Mouse (Mus musculus): ENCODE data around the gene Pkm. TPM values are rescaled to one million over a fixed set of nuclear protein-coding genes. Genes with fewer than 3 reads are reported as not detected.

The Pkm gene
- polyA plus RNA-seq (2016; fragmentation: Nextera tagmentation; extraction: Ambion mirVana) = 2,716 and 3,081 TPM in 2 replicates

DNA sequence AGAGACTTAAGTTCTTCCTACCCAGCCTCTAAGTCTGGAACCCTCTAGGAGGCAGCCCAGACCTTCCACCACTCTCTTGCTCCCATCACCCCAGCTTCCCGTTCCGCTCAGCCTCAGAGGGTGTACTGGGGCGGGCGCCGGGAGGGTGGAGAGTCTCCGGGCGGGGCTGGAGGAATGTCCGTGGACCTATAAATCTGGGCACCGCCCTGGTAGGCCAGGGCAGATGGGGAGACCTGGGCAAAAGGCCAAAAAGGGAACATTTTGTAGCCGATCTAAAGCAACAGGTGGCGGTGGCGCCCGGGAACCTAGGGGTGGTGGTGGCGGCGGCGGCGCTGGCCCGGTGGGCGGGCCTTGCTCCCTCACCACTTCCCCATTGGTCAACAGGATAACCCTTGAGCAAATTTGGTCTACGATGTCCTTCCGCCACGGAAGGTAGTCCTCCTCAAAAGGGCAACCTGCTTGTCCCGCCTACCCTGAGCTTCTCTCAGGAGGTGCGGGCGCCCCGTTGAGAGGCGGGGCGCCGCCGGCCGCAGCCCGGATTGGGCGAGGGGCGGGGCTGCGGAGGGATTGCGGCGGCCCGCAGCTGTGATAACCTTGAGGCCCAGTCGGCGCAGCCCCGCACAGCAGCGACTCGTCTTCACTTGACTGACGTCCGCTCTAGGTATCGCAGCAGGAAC, at the start of gene Pkm:
Gene Pkm, plus strand, starts transcription at position 411 of the 677 bp plus-strand sequence.
- WGBS = under 1% methylated on average over 46 of the region's 46 CpGs
- Histone ChIP-seq H3K27me3 (replicated peaks; ENCODE audit: low read depth, poor library complexity, severe bottlenecking) (no peaks in the 10 kb centered on the region), H3K4me3 (peak within 1 kb of the TSS; percentile 86), H3K4me1 (peaks cover 40% of the 10 kb centered on the region), H3K27ac (replicated peaks) (peak within 1 kb of the TSS; percentile 99), H3K9me3 (no peaks in the 10 kb centered on the region), H3K36me3 (replicated peaks) (peaks cover 32% of the 10 kb centered on the region)
- peak; percentile 98 for DNase-seq (ENCODE audit: low spot score)

DNA sequence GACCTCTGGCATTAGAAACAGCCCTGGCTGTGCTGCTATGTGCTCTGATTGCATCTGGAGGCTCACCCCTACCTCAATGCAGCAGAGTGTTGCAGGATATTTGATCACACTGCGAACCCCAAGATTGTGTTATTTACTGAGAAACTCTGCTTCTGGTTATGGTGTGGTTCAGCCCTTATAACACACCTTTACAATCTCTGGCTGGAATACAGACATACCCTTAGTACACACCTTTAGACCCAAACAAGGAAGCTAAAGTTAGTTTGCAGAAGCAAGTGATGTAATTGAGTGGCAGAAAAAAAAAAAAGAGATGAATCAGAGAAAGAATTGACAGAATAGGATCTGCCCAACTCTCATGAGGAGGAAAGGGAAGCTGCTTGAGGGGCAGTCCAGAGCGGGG, 45.2 kb upstream of the Pkm start:
- 87% methylated on average over 2 of the region's 2 CpGs for WGBS
- no peak for DNase-seq (ENCODE audit: low spot score)
- no peaks in the 10 kb centered on the region for H3K36me3 ChIP-seq (replicated peaks)
- peaks cover 2% of the 10 kb centered on the region; the same call in 1 of the 2 replicates for H3K4me1 ChIP-seq
- H3K4me3 ChIP-seq = no peak overlapping the region
- H3K27me3 ChIP-seq (replicated peaks; ENCODE audit: low read depth, poor library complexity, severe bottlenecking) = no peaks in the 10 kb centered on the region
- no peaks in the 10 kb centered on the region for H3K9me3 ChIP-seq
- H3K27ac ChIP-seq (replicated peaks) = no peak overlapping the region

- H3K36me3 ChIP-seq (replicated peaks) = no peaks in the 10 kb centered on the region
- no peak for DNase-seq (ENCODE audit: low spot score)
- H3K4me3 ChIP-seq = 0 out of 2 replicates have a peak overlapping the region, but pooled peaks have one; percentile 87
- 86% methylated on average over 2 of the region's 2 CpGs for WGBS
- H3K9me3 ChIP-seq = no peaks in the 10 kb centered on the region
- no peaks in the 10 kb centered on the region for H3K27me3 ChIP-seq (replicated peaks; ENCODE audit: low read depth, poor library complexity, severe bottlenecking)
- no peak overlapping the region for H3K27ac ChIP-seq (replicated peaks)
- peaks cover 22% of the 10 kb centered on the region for H3K4me1 ChIP-seq
Observed at GRCm38 (mm10) chr9:59615797-59616196, 40.4 kb upstream of the Pkm start.

DNA sequence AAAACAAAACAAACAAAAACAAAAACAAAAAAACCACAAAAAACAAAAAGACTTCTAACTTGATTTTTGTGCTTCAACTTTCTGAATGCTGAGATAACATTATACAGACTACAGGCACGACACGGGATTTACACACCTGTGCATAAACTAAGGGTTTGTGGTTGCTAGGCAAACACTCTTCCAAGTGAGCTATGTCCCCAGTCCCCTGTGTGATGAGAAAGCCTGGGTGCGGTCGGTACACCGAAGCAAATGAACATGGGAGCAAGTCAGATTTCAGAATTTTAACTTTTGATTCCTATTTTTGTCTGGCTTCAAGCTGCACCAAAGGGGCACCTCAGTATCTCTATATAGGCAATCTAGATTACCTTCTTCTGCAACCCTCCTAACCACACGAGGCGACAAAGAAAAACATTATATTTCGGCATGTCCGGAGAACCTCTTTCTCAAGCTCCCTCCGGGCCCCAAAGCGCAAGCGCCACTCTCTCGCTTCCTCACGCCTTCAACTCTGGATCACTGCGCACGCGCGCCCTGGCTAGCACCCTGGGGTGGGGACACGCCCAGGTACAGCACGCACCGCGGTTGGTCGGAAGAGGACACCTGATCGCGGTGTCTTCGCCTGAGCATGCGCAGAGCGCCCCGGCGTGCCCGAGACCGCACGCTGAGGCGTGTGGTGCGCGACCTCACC, 39.4 kb upstream of the Pkm start, which contains the start of gene Parp6:
Gene Parp6, plus strand, starts transcription at position 663 of the 685 bp plus-strand sequence.
- H3K9me3 ChIP-seq = no peaks in the 10 kb centered on the region
- peaks cover 22% of the 10 kb centered on the region for H3K4me1 ChIP-seq
- H3K27ac ChIP-seq (replicated peaks) = peak within 1 kb of the TSS; percentile 95
- no peaks in the 10 kb centered on the region; the same call in 1 of the 2 replicates for H3K36me3 ChIP-seq (replicated peaks)
- peak; percentile 99 for DNase-seq (ENCODE audit: low spot score)
- 1% methylated on average over 36 of the region's 36 CpGs for WGBS
- no peaks in the 10 kb centered on the region for H3K27me3 ChIP-seq (replicated peaks; ENCODE audit: low read depth, poor library complexity, severe bottlenecking)
- peak within 1 kb of the TSS; percentile 87 for H3K4me3 ChIP-seq

DNA sequence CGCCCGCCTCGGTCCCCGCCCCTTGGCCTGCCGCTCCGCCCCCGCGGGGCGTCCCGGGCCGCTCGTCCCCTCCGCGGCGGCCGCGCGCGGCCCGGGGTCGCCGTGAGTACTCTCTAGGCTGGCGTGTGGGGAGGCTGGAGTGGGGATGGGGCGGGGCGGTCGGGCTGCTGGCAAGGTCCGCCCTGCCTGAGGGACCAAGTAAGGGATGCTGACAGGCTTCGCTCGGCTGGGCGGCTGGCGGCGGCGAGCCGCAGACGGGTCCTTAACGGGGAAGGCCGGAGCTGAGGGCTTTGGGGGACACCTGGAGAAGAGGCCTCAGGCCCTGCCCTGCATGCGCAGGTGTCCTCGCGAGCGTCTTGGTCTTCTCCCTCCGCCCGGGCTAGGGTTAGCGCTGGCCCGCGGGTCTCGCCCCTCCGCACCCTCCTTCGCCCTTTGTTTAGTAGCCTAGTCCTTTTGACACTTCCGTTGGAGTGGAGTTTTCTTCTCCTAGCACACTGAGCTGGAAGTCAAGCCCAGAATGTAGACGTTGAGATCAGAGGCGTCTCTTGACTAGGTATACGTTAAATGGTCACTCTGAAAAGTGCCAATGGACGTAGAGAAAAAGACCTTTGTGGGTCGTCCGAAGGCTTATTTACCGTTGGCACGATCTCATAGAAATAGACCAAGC, 38.7 kb upstream of the Pkm start:
- no peaks in the 10 kb centered on the region for H3K9me3 ChIP-seq
- H3K27me3 ChIP-seq (replicated peaks; ENCODE audit: low read depth, poor library complexity, severe bottlenecking) = no peaks in the 10 kb centered on the region
- H3K4me1 ChIP-seq = peaks cover 22% of the 10 kb centered on the region
- H3K36me3 ChIP-seq (replicated peaks) = peaks cover 6% of the 10 kb centered on the region
- WGBS = under 1% methylated on average over 57 of the region's 58 CpGs
- DNase-seq (ENCODE audit: low spot score) = no peak
- H3K4me3 ChIP-seq = peak overlapping the region; percentile 87
- H3K27ac ChIP-seq (replicated peaks) = peak overlapping the region; percentile 95

DNA sequence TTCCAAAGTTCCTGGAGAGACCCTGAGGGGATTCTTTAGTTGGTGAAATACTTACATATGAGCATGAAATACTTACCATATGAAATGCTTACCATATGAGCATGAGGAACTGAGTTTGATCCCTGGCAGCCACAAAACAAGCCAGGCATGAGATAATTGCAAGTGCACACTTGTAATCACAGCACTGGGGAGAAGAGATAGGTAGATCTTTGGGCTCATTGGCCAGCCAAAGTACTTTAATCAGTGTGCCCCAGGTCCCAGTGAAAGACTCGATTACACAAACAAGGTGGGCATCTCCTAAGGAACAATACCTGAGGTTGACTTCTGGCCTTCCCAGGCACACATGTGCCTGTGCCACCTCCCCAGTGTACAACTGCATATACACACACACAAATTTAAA, 17.8 kb upstream of the Pkm start:
- Histone ChIP-seq H3K36me3 (replicated peaks) (peaks cover 97% of the 10 kb centered on the region), H3K4me3 (no peak overlapping the region), H3K9me3 (no peaks in the 10 kb centered on the region), H3K27me3 (replicated peaks; ENCODE audit: low read depth, poor library complexity, severe bottlenecking) (no peaks in the 10 kb centered on the region), H3K27ac (replicated peaks) (no peak overlapping the region), H3K4me1 (no peaks in the 10 kb centered on the region)
- no peak for DNase-seq (ENCODE audit: low spot score)
- WGBS = 82% methylated on average over 1 of the region's 1 CpGs

DNA sequence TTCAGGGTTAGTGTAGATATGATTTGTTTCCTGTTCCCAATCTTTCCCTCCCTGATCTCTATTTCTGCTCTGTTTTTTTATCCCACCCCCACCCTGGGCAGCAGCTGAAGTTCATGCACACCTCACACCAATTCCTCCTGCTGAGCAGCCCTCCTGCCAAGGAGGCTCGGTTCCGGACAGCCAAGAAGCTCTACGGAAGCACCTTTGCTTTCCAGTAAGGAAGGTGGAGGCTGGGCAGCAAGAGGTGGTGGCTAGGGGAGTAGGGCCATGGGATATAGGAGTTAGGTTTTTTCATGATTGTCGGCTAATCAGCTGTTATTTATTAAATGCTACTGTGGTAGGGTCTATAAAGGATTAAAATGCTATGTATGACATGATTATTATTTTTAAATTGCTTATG, 16.2 kb upstream of the Pkm start:
- DNase-seq (ENCODE audit: low spot score) = no peak
- no peaks in the 10 kb centered on the region for H3K9me3 ChIP-seq
- H3K4me3 ChIP-seq = no peak overlapping the region
- H3K36me3 ChIP-seq (replicated peaks) = peaks cover 96% of the 10 kb centered on the region
- no peak overlapping the region for H3K27ac ChIP-seq (replicated peaks)
- H3K4me1 ChIP-seq = no peaks in the 10 kb centered on the region
- H3K27me3 ChIP-seq (replicated peaks; ENCODE audit: low read depth, poor library complexity, severe bottlenecking) = no peaks in the 10 kb centered on the region
- 94% methylated on average over 4 of the region's 4 CpGs for WGBS

GRCm38 (mm10) chr9:59641320-59641719, 14.8 kb upstream of the Pkm start:
- Histone ChIP-seq H3K4me1 (no peaks in the 10 kb centered on the region), H3K4me3 (no peak overlapping the region), H3K27me3 (replicated peaks; ENCODE audit: low read depth, poor library complexity, severe bottlenecking) (no peaks in the 10 kb centered on the region), H3K27ac (replicated peaks) (no peak overlapping the region), H3K9me3 (no peaks in the 10 kb centered on the region), H3K36me3 (replicated peaks) (peaks cover 93% of the 10 kb centered on the region)
- no peak for DNase-seq (ENCODE audit: low spot score)
- WGBS = 85% methylated on average over 2 of the region's 2 CpGs

- H3K27me3 ChIP-seq (replicated peaks; ENCODE audit: low read depth, poor library complexity, severe bottlenecking) = no peaks in the 10 kb centered on the region
- H3K27ac ChIP-seq (replicated peaks) = no peak overlapping the region
- H3K9me3 ChIP-seq = no peaks in the 10 kb centered on the region
- peaks cover 62% of the 10 kb centered on the region for H3K36me3 ChIP-seq (replicated peaks)
- peaks cover under 1% of the 10 kb centered on the region; the same call in 1 of the 2 replicates for H3K4me1 ChIP-seq
- WGBS = 95% methylated on average over 4 of the region's 4 CpGs
- no peak overlapping the region for H3K4me3 ChIP-seq
- no peak for DNase-seq (ENCODE audit: low spot score)
Observed at GRCm38 (mm10) chr9:59649911-59650310, 6.3 kb upstream of the Pkm start.

GRCm38 (mm10) chr9:59653371-59653770, 2.8 kb upstream of the Pkm start:
- DNase-seq (ENCODE audit: low spot score) = no peak
- 41% methylated on average over 3 of the region's 3 CpGs for WGBS
- H3K4me3 ChIP-seq = no peak overlapping the region

GRCm38 (mm10) chr9:59654450-59654983, 1.7 kb upstream of the Pkm start:
- no peak for DNase-seq (ENCODE audit: low spot score)
- 88% methylated on average over 2 of the region's 2 CpGs for WGBS
- peaks cover 24% of the 10 kb centered on the region for H3K4me1 ChIP-seq
- H3K27ac ChIP-seq (replicated peaks) = no peak overlapping the region
- H3K27me3 ChIP-seq (replicated peaks; ENCODE audit: low read depth, poor library complexity, severe bottlenecking) = no peaks in the 10 kb centered on the region
- H3K36me3 ChIP-seq (replicated peaks) = peaks cover 32% of the 10 kb centered on the region
- H3K4me3 ChIP-seq = no peak overlapping the region
- no peaks in the 10 kb centered on the region for H3K9me3 ChIP-seq

More at GRCm38 (mm10) chr9:59653371-59653770, 2.8 kb upstream of the Pkm start:
- Histone ChIP-seq H3K27me3 (replicated peaks; ENCODE audit: low read depth, poor library complexity, severe bottlenecking) (no peaks in the 10 kb centered on the region), H3K36me3 (replicated peaks) (peaks cover 37% of the 10 kb centered on the region), H3K4me1 (peaks cover 13% of the 10 kb centered on the region), H3K9me3 (no peaks in the 10 kb centered on the region), H3K27ac (replicated peaks) (no peak overlapping the region)
